Mouse (Mus musculus) CD4-positive, CD25-positive, alpha-beta regulatory T cell, adult 2 months (primary cell): ENCODE measurements around the gene Cmtr2.

Experiments used
- DNase-seq: peaks from one replicate; pipeline ENCODE4 v3.0.0-alpha.2; 2012; ENCODE audit warnings: low read depth, low spot score

Gene Cmtr2

GRCm38 (mm10) chr8:110215365-110215764 lies at the start of gene Cmtr2:
TSS of gene Cmtr2 (plus strand) at chr8:110215665.
- DNase-seq = no peak

- no peak for DNase-seq
These were observed 49.2 kb upstream of the Cmtr2 start for GRCm38 (mm10) chr8:110166270-110166669.

GRCm38 (mm10) chr8:110168046-110168445 lies 47.4 kb upstream of the Cmtr2 start, which contains the start of gene Calb2:
TSS of gene Calb2 (minus strand) at chr8:110168210.
- DNase-seq = peak; percentile 12

- DNase-seq = no peak
These were observed 43.3 kb upstream of the Cmtr2 start for GRCm38 (mm10) chr8:110172161-110172560.

- DNase-seq = no peak
These were observed 40.6 kb upstream of the Cmtr2 start for GRCm38 (mm10) chr8:110174826-110175225.

GRCm38 (mm10) chr8:110177359-110178155 lies 37.9 kb upstream of the Cmtr2 start:
- no peak for DNase-seq

- DNase-seq = no peak
These were observed 32.6 kb upstream of the Cmtr2 start for GRCm38 (mm10) chr8:110182735-110183367.

GRCm38 (mm10) chr8:110183748-110184147 lies 31.7 kb upstream of the Cmtr2 start:
- no peak for DNase-seq

- no peak for DNase-seq
These were observed 29.9 kb upstream of the Cmtr2 start for GRCm38 (mm10) chr8:110185538-110185937.

- DNase-seq = no peak
These were observed 26.3 kb upstream of the Cmtr2 start for GRCm38 (mm10) chr8:110188961-110189750.

GRCm38 (mm10) chr8:110196678-110197077 lies 18.8 kb upstream of the Cmtr2 start:
- no peak for DNase-seq

GRCm38 (mm10) chr8:110201806-110202205 lies 13.7 kb upstream of the Cmtr2 start:
- no peak for DNase-seq

- DNase-seq = peak; percentile 11
These were observed 788 bp downstream of the Cmtr2 start for GRCm38 (mm10) chr8:110216253-110216652.

- DNase-seq = no peak
These were observed 1.7 kb downstream of the Cmtr2 start for GRCm38 (mm10) chr8:110217198-110217597.

- peak; percentile 100 for DNase-seq
These were observed 2.2 kb downstream of the Cmtr2 start for GRCm38 (mm10) chr8:110217681-110218131.

GRCm38 (mm10) chr8:110218511-110218910 lies 3.0 kb downstream of the Cmtr2 start:
- DNase-seq = no peak

GRCm38 (mm10) chr8:110220936-110221335 lies 5.5 kb downstream of the Cmtr2 start:
- DNase-seq = no peak

- no peak for DNase-seq
These were observed 15.3 kb downstream of the Cmtr2 start for GRCm38 (mm10) chr8:110230803-110231202.

- DNase-seq = no peak
These were observed 27.1 kb downstream of the Cmtr2 start for GRCm38 (mm10) chr8:110242278-110243177.

- no peak for DNase-seq
These were observed 29.1 kb downstream of the Cmtr2 start for GRCm38 (mm10) chr8:110244566-110244965.

- DNase-seq = no peak
These were observed 31.8 kb downstream of the Cmtr2 start for GRCm38 (mm10) chr8:110247238-110247637.
